Mouse (Mus musculus): ENCODE data around the gene Ankrd24. TPM values are rescaled to one million over a fixed set of nuclear protein-coding genes. Genes with fewer than 3 reads are reported as not detected.
"Not testable (repeated sequence)": the region's sequence is repeated elsewhere in the genome, so short reads cannot be mapped to it uniquely, and the experiment has no call there.

Gene Ankrd24
- polyA plus RNA-seq, 1 experiment from 2014 or later, result 10.2 TPM

DNA sequence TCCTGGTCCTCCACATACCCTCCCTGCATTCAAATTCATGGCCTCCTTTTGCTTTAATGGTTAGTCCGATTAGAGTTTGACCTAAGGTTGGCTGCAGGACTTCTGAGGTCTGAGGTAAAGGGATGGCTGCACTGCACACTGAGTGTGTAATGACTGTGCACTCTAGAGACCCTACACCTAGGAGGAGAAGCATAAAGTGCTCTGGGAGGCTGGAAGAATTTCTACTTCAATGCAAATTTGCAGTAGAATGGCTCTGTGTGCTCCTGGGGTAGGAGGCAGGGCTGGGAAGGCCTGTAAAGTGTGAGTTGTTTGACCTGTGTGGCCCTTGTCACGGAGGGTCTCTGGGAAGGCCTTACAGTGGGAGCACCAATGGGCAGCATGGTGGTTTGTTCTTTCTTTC, 27.8 kb downstream of the Ankrd24 start:
- H3K4me1 ChIP-seq (replicated peaks; ENCODE audit: insufficient read depth, low read length), result no peaks in the 10 kb centered on the region
- no peak overlapping the region for H3K27ac ChIP-seq
- no peak overlapping the region for H3K4me2 ChIP-seq (ENCODE audit: low read length)
- H3K9me3 ChIP-seq (replicated peaks; ENCODE audit: low read length), result peaks cover 21% of the 10 kb centered on the region
- no peak overlapping the region for H3K4me3 ChIP-seq (replicated peaks; ENCODE audit: low read depth, low read length)
- H3K36me3 ChIP-seq (ENCODE audit: insufficient read depth, low read length), result peaks cover 9% of the 10 kb centered on the region; the same call in 1 of the 2 replicates
- WGBS, result 98% methylated on average over 2 of the region's 2 CpGs
- DNase-seq (ENCODE audit: low spot score), result no peak
- H3K9ac ChIP-seq (ENCODE audit: low read depth, low read length), result no peak overlapping the region
- no peaks in the 10 kb centered on the region for H3K27me3 ChIP-seq (ENCODE audit: insufficient read depth, low read length)
- no peak for ATAC-seq (replicated peaks; ENCODE audit: low FRiP score, low read depth)
- no peak for TF ChIP-seq CTCF (IDR thresholded peaks at IDR 0.05; ENCODE audit: low read depth)

DNA sequence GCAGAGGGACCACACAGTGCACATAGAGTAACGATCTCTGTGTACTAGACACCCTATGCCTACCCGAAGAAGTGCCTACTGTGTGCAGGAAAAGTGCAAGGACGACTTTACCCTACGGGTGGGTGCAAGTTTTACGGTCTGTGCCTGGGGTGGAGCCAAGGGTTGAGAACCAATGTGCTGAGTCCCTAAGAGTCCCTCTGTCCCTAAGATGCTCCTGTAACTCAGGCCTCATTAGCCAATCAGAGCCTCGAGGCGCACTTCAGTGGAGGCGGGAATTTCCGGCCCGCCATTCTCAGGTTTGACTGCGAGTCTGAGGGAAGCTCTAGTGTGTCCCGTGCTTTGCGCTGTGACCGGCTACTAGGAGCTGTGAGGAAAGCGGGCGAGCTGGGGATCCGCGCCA, 58.8 kb downstream of the Ankrd24 start:
- not testable (repeated sequence) for H3K9me3 ChIP-seq (replicated peaks; ENCODE audit: low read length); H3K36me3 ChIP-seq (ENCODE audit: insufficient read depth, low read length); H3K4me3 ChIP-seq (replicated peaks; ENCODE audit: low read depth, low read length); H3K4me2 ChIP-seq (ENCODE audit: low read length); H3K4me1 ChIP-seq (replicated peaks; ENCODE audit: insufficient read depth, low read length); DNase-seq (ENCODE audit: low spot score); ATAC-seq (replicated peaks; ENCODE audit: low FRiP score, low read depth); H3K27me3 ChIP-seq (ENCODE audit: insufficient read depth, low read length); H3K27ac ChIP-seq; H3K9ac ChIP-seq (ENCODE audit: low read depth, low read length)
- WGBS, result no CpG with 5 or more reads among the region's 18 CpGs

Other genes starting within 250 kb of the Ankrd24 start
- gene Dohh, start 244.1 kb upstream of the Ankrd24 start, polyA plus RNA-seq (2015; fragmentation: Nextera tagmentation; extraction: Ambion mirVana), result 74.3 and 80.6 TPM in 2 replicates
- 1.9 and 2.1 TPM in 2 replicates for gene Gm48551, start 244.1 kb upstream of the Ankrd24 start, polyA plus RNA-seq (2015; fragmentation: Nextera tagmentation; extraction: Ambion mirVana)
- gene Gm48552, start 239.5 kb upstream of the Ankrd24 start, polyA plus RNA-seq (2015; fragmentation: Nextera tagmentation; extraction: Ambion mirVana), result 0.82 and 1.9 TPM in 2 replicates
- 62.4 and 68.6 TPM in 2 replicates for gene Smim24, start 235.5 kb upstream of the Ankrd24 start, polyA plus RNA-seq (2015; fragmentation: Nextera tagmentation; extraction: Ambion mirVana)
- 62.3 and 72.5 TPM in 2 replicates for gene Nfic, start 172.9 kb upstream of the Ankrd24 start, polyA plus RNA-seq (2015; fragmentation: Nextera tagmentation; extraction: Ambion mirVana)
- gene Celf5, start 145.8 kb upstream of the Ankrd24 start, polyA plus RNA-seq (2015; fragmentation: Nextera tagmentation; extraction: Ambion mirVana), result 0.30 and 0.47 TPM in 2 replicates
- gene Ncln, start 132.1 kb upstream of the Ankrd24 start, polyA plus RNA-seq (2015; fragmentation: Nextera tagmentation; extraction: Ambion mirVana), result 56.1 and 63.3 TPM in 2 replicates
- 1.7 and 1.8 TPM in 2 replicates for gene S1pr4, start 128.4 kb upstream of the Ankrd24 start, polyA plus RNA-seq (2015; fragmentation: Nextera tagmentation; extraction: Ambion mirVana)
- 0.80 and 0.92 TPM in 2 replicates for gene Gna15, start 104.3 kb upstream of the Ankrd24 start, polyA plus RNA-seq (2015; fragmentation: Nextera tagmentation; extraction: Ambion mirVana)
- 69.5 and 72.3 TPM in 2 replicates for gene Gna11, start 83.3 kb upstream of the Ankrd24 start, polyA plus RNA-seq (2015; fragmentation: Nextera tagmentation; extraction: Ambion mirVana)
- gene Aes, start 69.1 kb upstream of the Ankrd24 start, polyA plus RNA-seq (2015; fragmentation: Nextera tagmentation; extraction: Ambion mirVana), result 566 and 582 TPM in 2 replicates
- 29.2 and 30.8 TPM in 2 replicates for gene Tle2, start 54.0 kb upstream of the Ankrd24 start, polyA plus RNA-seq (2015; fragmentation: Nextera tagmentation; extraction: Ambion mirVana)
- gene Tle6, start 27.5 kb upstream of the Ankrd24 start, polyA plus RNA-seq (2015; fragmentation: Nextera tagmentation; extraction: Ambion mirVana), result 7.3 and 9.4 TPM in 2 replicates
- gene BC025920, start 22.3 kb upstream of the Ankrd24 start, polyA plus RNA-seq (2015; fragmentation: Nextera tagmentation; extraction: Ambion mirVana), result 0.33 and 0.37 TPM in 2 replicates
- 27.0 and 27.5 TPM in 2 replicates for gene Sirt6, start 743 bp upstream of the Ankrd24 start, polyA plus RNA-seq (2015; fragmentation: Nextera tagmentation; extraction: Ambion mirVana)
- 4.0 TPM in 2 replicates for gene Gm10778, start 20.5 kb downstream of the Ankrd24 start, polyA plus RNA-seq (2015; fragmentation: Nextera tagmentation; extraction: Ambion mirVana)
- 12.5 and 17.2 TPM in 2 replicates for gene Zfp433, start 76.3 kb downstream of the Ankrd24 start, polyA plus RNA-seq (2015; fragmentation: Nextera tagmentation; extraction: Ambion mirVana)
- 7.3 and 7.4 TPM in 2 replicates for gene Gm3055, start 142.6 kb downstream of the Ankrd24 start, polyA plus RNA-seq (2015; fragmentation: Nextera tagmentation; extraction: Ambion mirVana)
- gene Gm4767, start 183.6 kb downstream of the Ankrd24 start, polyA plus RNA-seq (2015; fragmentation: Nextera tagmentation; extraction: Ambion mirVana), result 2.4 and 2.5 TPM in 2 replicates
- 8.6 and 9.0 TPM in 2 replicates for gene Gm32687, start 235.4 kb downstream of the Ankrd24 start, polyA plus RNA-seq (2015; fragmentation: Nextera tagmentation; extraction: Ambion mirVana)